Mouse (Mus musculus) ES-E14 (cell line): ENCODE data around the gene Ank3.

Experiments used
- CHD2 ChIP-seq: IDR thresholded peaks from 2 replicates; pipeline ENCODE4 v1.6.1; 2014; ENCODE audit warnings: mild to moderate bottlenecking, low read depth, low read length, inconsistent platforms
- HCFC1 ChIP-seq: IDR thresholded peaks from 2 replicates; pipeline ENCODE4 v1.6.1; 2012; ENCODE audit warnings: low read length, inconsistent platforms, borderline replicate concordance; ENCODE audit not compliant: insufficient read depth
- MAFK ChIP-seq: IDR thresholded peaks from 2 replicates; pipeline ENCODE4 v1.6.1; 2014; ENCODE audit warnings: mild to moderate bottlenecking, low read depth, low read length, inconsistent platforms; ENCODE audit not compliant: insufficient read depth
- ZC3H11A ChIP-seq: IDR thresholded peaks from 2 replicates; pipeline ENCODE4 v1.6.1; 2012; ENCODE audit warnings: low read depth, mild to moderate bottlenecking, inconsistent platforms, low read length, borderline replicate concordance
- ZNF384 ChIP-seq: IDR thresholded peaks from 2 replicates; pipeline ENCODE4 v1.6.1; 2012; ENCODE audit warnings: low read depth, low read length, inconsistent platforms

GRCm38 (mm10) chr10:70067169-70068115, 668.9 kb downstream of the Ank3 start:
- TF ChIP-seq MAFK (no peak), CHD2 (no peak), ZC3H11A (no peak), HCFC1 (no peak), ZNF384 (no peak)
